ENCODE assay signal across 8 mouse cellular contexts in genomic region chr3:109526246-109526645, GRCm38 (mm10).
DNase-seq lines count a peak whose midpoint lies in the region; ATAC-seq lines count a peak whose summit lies in the region.

No protein-coding gene starts in this region.

- peak; percentile 42 for DNase-seq in MN1 (ENCODE audit: low spot score)
- peak; percentile 63 for DNase-seq in c-Kit-positive CD71-positive TER-119-positive erythroid progenitor cells, embryonic 14.5 days (ENCODE audit: low spot score)
- DNase-seq in layer of hippocampus, adult 9-11 months: peak; percentile 59
- DNase-seq in lung, postnatal 4 days: peak; percentile 36 to 73
- peak; percentile 95 for DNase-seq in right cerebral cortex, postnatal 4 days

- 3% methylated on average over 4 of the region's 4 CpGs for WGBS in forebrain, embryonic 16.5 days
- 4% methylated on average over 4 of the region's 4 CpGs for WGBS in hindbrain, embryonic 13.5 days

- H3K4me1 ChIP-seq in forebrain, embryonic 16.5 days (replicated peaks; ENCODE audit: control insufficient read depth, insufficient read depth, low read length): no peaks in the 10 kb centered on the region; the same call in 1 of the 2 replicates
- 0 out of 2 replicates have a peak, but pooled peaks cover 3% of the 10 kb centered on the region for H3K4me1 ChIP-seq in hindbrain, embryonic 13.5 days (replicated peaks)

- ATAC-seq in forebrain, embryonic 16.5 days: peak; percentile 73
- peak; percentile 60 for ATAC-seq in hindbrain, embryonic 13.5 days (ENCODE audit: low FRiP score)
- no peak for ATAC-seq in erythroblast, adult 5-6 weeks (replicated peaks; ENCODE audit: low FRiP score, poor library complexity, severe bottlenecking)

- no peak overlapping the region for H3K4me2 ChIP-seq in forebrain, embryonic 16.5 days (ENCODE audit: low read length)
- no peak overlapping the region for H3K4me2 ChIP-seq in hindbrain, embryonic 13.5 days

- no peak overlapping the region for H3K27ac ChIP-seq in forebrain, embryonic 16.5 days (ENCODE audit: low read length)
- H3K27ac ChIP-seq in hindbrain, embryonic 13.5 days: no peak overlapping the region

- no peaks in the 10 kb centered on the region for H3K27me3 ChIP-seq in forebrain, embryonic 16.5 days (replicated peaks; ENCODE audit: control insufficient read depth, insufficient read depth, low read length)
- H3K27me3 ChIP-seq in hindbrain, embryonic 13.5 days: no peaks in the 10 kb centered on the region

- H3K36me3 ChIP-seq in forebrain, embryonic 16.5 days (ENCODE audit: control insufficient read depth, insufficient read depth): no peaks in the 10 kb centered on the region
- H3K36me3 ChIP-seq in hindbrain, embryonic 13.5 days: peaks cover 4% of the 10 kb centered on the region; the same call in 1 of the 2 replicates

- no peak overlapping the region for H3K9ac ChIP-seq in forebrain, embryonic 16.5 days (replicated peaks; ENCODE audit: low read depth, low read length)
- no peak overlapping the region for H3K9ac ChIP-seq in hindbrain, embryonic 13.5 days

- H3K9me3 ChIP-seq in forebrain, embryonic 16.5 days (ENCODE audit: control insufficient read depth, low read length): no peaks in the 10 kb centered on the region
- H3K9me3 ChIP-seq in hindbrain, embryonic 13.5 days: no peaks in the 10 kb centered on the region

- H3K4me3 ChIP-seq in forebrain, embryonic 16.5 days (replicated peaks; ENCODE audit: low read length): no peak overlapping the region
- H3K4me3 ChIP-seq in hindbrain, embryonic 13.5 days: no peak overlapping the region

Comparison
In these comparisons a context has a peak if more than half of its experiments do, and no peak if none do; other contexts are left out.
1. DNase-seq: peak in every context shown above with its lines; median percentile 95 in right cerebral cortex, postnatal 4 days; 63 in c-Kit-positive CD71-positive TER-119-positive erythroid progenitor cells, embryonic 14.5 days; 59 in layer of hippocampus, adult 9-11 months; 54 in lung, postnatal 4 days; 42 in MN1.